10 mouse cellular contexts compared by ENCODE assay signal in genomic region chr5:146691745-146692144, GRCm38 (mm10).
DNase-seq lines count a peak whose midpoint lies in the region; ATAC-seq and TF ChIP-seq lines count a peak whose summit lies in the region.
"Had no signal": no experiment of that assay in that cellular context is flagged by ENCODE, and none has a peak within 500 bp of the region (broad histone marks: within the 10 kb centered on the region; RNA-seq: fewer than 3 reads in every experiment).

No protein-coding gene starts in this region.

- no peak overlapping the region for H3K4me3 ChIP-seq in heart, embryonic 13.5 days
- no peak overlapping the region for H3K4me3 ChIP-seq in thymus, adult 2 months (ENCODE audit: control insufficient read depth, insufficient read depth, low read length)
- H3K4me3 ChIP-seq: embryonic facial prominence, embryonic 13.5 days had no signal

- H3K9me3 ChIP-seq in heart, embryonic 13.5 days = no peaks in the 10 kb centered on the region
- H3K9me3 ChIP-seq: embryonic facial prominence, embryonic 13.5 days had no signal

- intact Hi-C loops in heart, postnatal 10 days (cut with DNase I) = no loop called here

- no peak for ATAC-seq in heart, embryonic 13.5 days (ENCODE audit: extremely low read depth, insufficient number of reproducible peaks, low FRiP score, low TSS enrichment)

- H3K36me3 ChIP-seq in heart, embryonic 13.5 days = no peaks in the 10 kb centered on the region
- H3K36me3 ChIP-seq in thymus, adult 2 months (ENCODE audit: control insufficient read depth, insufficient read depth, low read length) = no peaks in the 10 kb centered on the region
- H3K36me3 ChIP-seq: embryonic facial prominence, embryonic 13.5 days had no signal

- H3K4me2 ChIP-seq in heart, embryonic 13.5 days = no peak overlapping the region
- H3K4me2 ChIP-seq: embryonic facial prominence, embryonic 13.5 days had no signal

- TF ChIP-seq CTCF in thymus, adult 2 months (IDR thresholded peaks at IDR 0.05; ENCODE audit: borderline replicate concordance, control insufficient read depth, extremely low read depth, insufficient read depth, low read length, poor library complexity) = no peak

- H3K27ac ChIP-seq in heart, embryonic 13.5 days (replicated peaks) = peak overlapping the region; percentile 60; the same call in 1 of the 2 replicates
- H3K27ac ChIP-seq in thymus, adult 2 months (ENCODE audit: control insufficient read depth, insufficient read depth, low read length) = no peak overlapping the region
- H3K27ac ChIP-seq: embryonic facial prominence, embryonic 13.5 days had no signal

- no peak overlapping the region for H3K9ac ChIP-seq in heart, embryonic 13.5 days
- H3K9ac ChIP-seq: embryonic facial prominence, embryonic 13.5 days had no signal

- H3K27me3 ChIP-seq in heart, embryonic 13.5 days (replicated peaks) = 0 out of 2 replicates have a peak, but pooled peaks cover 4% of the 10 kb centered on the region
- H3K27me3 ChIP-seq in thymus, adult 2 months (ENCODE audit: control insufficient read depth, insufficient read depth, low read length) = no peaks in the 10 kb centered on the region
- H3K27me3 ChIP-seq: embryonic facial prominence, embryonic 13.5 days had no signal

- no peak for DNase-seq in heart, postnatal 10 days
- peak; percentile 15 for DNase-seq in thymus, postnatal 14 days
- no peak for DNase-seq in thymus, adult 2 months
- peak; percentile 51 to 58 for DNase-seq in kidney, postnatal 4 days
- no peak for DNase-seq in spleen, adult 12 weeks (ENCODE audit: low spot score)
- no peak for DNase-seq in adrenal gland, postnatal 4 days (ENCODE audit: low spot score in 2 of 2)
- DNase-seq in Muller cell, postnatal 12 days (ENCODE audit: inconsistent ontology term) = no peak
- DNase-seq: gastrocnemius, postnatal 14 days had no signal

- WGBS in heart, embryonic 13.5 days = 53% methylated on average over 8 of the region's 8 CpGs
- WGBS in thymus, adult 2 months = 85% methylated on average over 8 of the region's 8 CpGs

- peaks cover 17% of the 10 kb centered on the region for H3K4me1 ChIP-seq in heart, embryonic 13.5 days
- H3K4me1 ChIP-seq in thymus, adult 2 months (replicated peaks; ENCODE audit: control insufficient read depth, insufficient read depth, low read length) = no peaks in the 10 kb centered on the region

- no peak for TF ChIP-seq POLR2A in thymus, adult 2 months (IDR thresholded peaks at IDR 0.05; ENCODE audit: control insufficient read depth, extremely low read depth, insufficient read depth, low read length, poor library complexity)

Comparison
In these comparisons a context has a peak if more than half of its experiments do, and no peak if none do; other contexts are left out.
1. DNase-seq: peak in thymus, postnatal 14 days (single experiment) and kidney, postnatal 4 days (2 of 2); none in heart, postnatal 10 days (0 of 2), thymus, adult 2 months (single experiment), spleen, adult 12 weeks (single experiment), adrenal gland, postnatal 4 days (0 of 2) and Muller cell, postnatal 12 days (single experiment).